Mouse (Mus musculus) heart, embryonic 15.5 days (tissue): ENCODE data around the gene Trappc4. TPM values are rescaled to one million over a fixed set of nuclear protein-coding genes. Genes with fewer than 3 reads are reported as not detected.

ENCODE experiments used
- microRNA-seq: library from miRNA; unstranded; fragments of <30 nt; microRNA quantifications from one replicate; pipeline ENCODE4, GENCODE M21; 2016
- polyA plus RNA-seq: library from polyadenylated mRNA; unstranded; fragments of >200 nt; fragmentation: Nextera tagmentation; extraction: Ambion mirVana; gene quantifications from 2 replicates; pipeline ENCODE4 v1.2.1, GENCODE M21; 2015

The Trappc4 gene
- polyA plus RNA-seq, 1 experiment from 2014 or later = 78.6 TPM

Small RNAs within 50 kb of the gene (microRNA-seq; reads per million reads assigned to microRNA genes)
- not detected for gene Mir7085

Other genes with a start within 250 kb of the Trappc4 start
- 10.7 and 14.8 TPM in 2 replicates for gene Cbl, start 173.6 kb downstream of the Trappc4 start, polyA plus RNA-seq
- 0.28 and 0.52 TPM in 2 replicates for gene Ccdc153, start 166.9 kb downstream of the Trappc4 start, polyA plus RNA-seq
- gene Pdzd3, start 156.1 kb downstream of the Trappc4 start, polyA plus RNA-seq = 0.13 TPM in 1 of 2 replicates, not detected in the other
- gene Nlrx1, start 139.0 kb downstream of the Trappc4 start, polyA plus RNA-seq = 7.3 and 9.2 TPM in 2 replicates
- gene Abcg4, start 119.0 kb downstream of the Trappc4 start, polyA plus RNA-seq = 1.5 and 2.8 TPM in 2 replicates
- gene Hinfp, start 101.9 kb downstream of the Trappc4 start, polyA plus RNA-seq = 15.1 and 16.0 TPM in 2 replicates
- 6.5 and 7.1 TPM in 2 replicates for gene C2cd2l, start 87.3 kb downstream of the Trappc4 start, polyA plus RNA-seq
- gene Dpagt1, start 81.6 kb downstream of the Trappc4 start, polyA plus RNA-seq = 27.8 and 31.0 TPM in 2 replicates
- 167 and 187 TPM in 2 replicates for gene H2afx, start 72.9 kb downstream of the Trappc4 start, polyA plus RNA-seq
- gene Hmbs, start 63.4 kb downstream of the Trappc4 start, polyA plus RNA-seq = 89.7 and 105 TPM in 2 replicates
- gene Vps11, start 45.9 kb downstream of the Trappc4 start, polyA plus RNA-seq = 17.3 and 20.9 TPM in 2 replicates
- gene Hyou1, start 28.1 kb downstream of the Trappc4 start, polyA plus RNA-seq = 14.3 and 18.1 TPM in 2 replicates
- 31.4 and 33.8 TPM in 2 replicates for gene Slc37a4, start 10.7 kb downstream of the Trappc4 start, polyA plus RNA-seq
- 902 and 1,114 TPM in 2 replicates for gene Rps25, start 461 bp downstream of the Trappc4 start, polyA plus RNA-seq
- 18.3 and 23.5 TPM in 2 replicates for gene Ccdc84, start 11.0 kb upstream of the Trappc4 start, polyA plus RNA-seq
- not detected in 2 replicates for gene Foxr1, start 33.5 kb upstream of the Trappc4 start, polyA plus RNA-seq
- gene Upk2, start 47.4 kb upstream of the Trappc4 start, polyA plus RNA-seq = 0.63 TPM in 1 of 2 replicates, not detected in the other
- gene Bcl9l, start 75.2 kb upstream of the Trappc4 start, polyA plus RNA-seq = 9.1 and 12.6 TPM in 2 replicates
- gene Cxcr5, start 154.3 kb upstream of the Trappc4 start, polyA plus RNA-seq = 0.05 and 0.23 TPM in 2 replicates
- gene Ddx6, start 197.3 kb upstream of the Trappc4 start, polyA plus RNA-seq = 10.7 and 10.9 TPM in 2 replicates